Mouse (Mus musculus) ES-Bruce4 (cell line): Measurements from ENCODE around the gene Gm9821. TPM values are rescaled to one million over a fixed set of nuclear protein-coding genes. Genes with fewer than 3 reads are reported as not detected.

ENCODE experiments used
- H3K27ac ChIP-seq: 2 replicates; pipeline ENCODE4 v1.5.1; 2012; ENCODE audit warnings: low read length, inconsistent platforms; ENCODE audit not compliant: insufficient read depth
- H3K27me3 ChIP-seq: 2 replicates; pipeline ENCODE4 v1.6.1; 2012; ENCODE audit warnings: mild to moderate bottlenecking, low read length, inconsistent platforms; ENCODE audit not compliant: control insufficient read depth, poor library complexity, insufficient read depth, severe bottlenecking
- H3K36me3 ChIP-seq: 2 replicates; pipeline ENCODE4 v1.6.1; 2012; ENCODE audit warnings: inconsistent platforms, mild to moderate bottlenecking, low read length, moderate library complexity; ENCODE audit not compliant: control insufficient read depth, poor library complexity, insufficient read depth, severe bottlenecking
- H3K4me1 ChIP-seq: one replicate; pipeline ENCODE4 v1.8.1; 2011; ENCODE audit warnings: low read length; ENCODE audit not compliant: control insufficient read depth, insufficient read depth
- H3K4me3 ChIP-seq: 2 replicates; pipeline ENCODE4 v1.5.1; 2011; ENCODE audit warnings: low read depth, mild to moderate bottlenecking, low read length
- H3K9ac ChIP-seq: 2 replicates; pipeline ENCODE4 v1.6.1; 2012; ENCODE audit warnings: low read depth, mild to moderate bottlenecking, inconsistent platforms; ENCODE audit not compliant: poor library complexity, severe bottlenecking
- H3K9me3 ChIP-seq: replicated peaks from 2 replicates; pipeline ENCODE4 v1.6.1; 2012; ENCODE audit warnings: mild to moderate bottlenecking, low read length, inconsistent platforms; ENCODE audit not compliant: control insufficient read depth, poor library complexity, insufficient read depth, severe bottlenecking
- CTCF ChIP-seq: IDR thresholded peaks from one replicate; pipeline ENCODE4 v1.8.1; 2011; ENCODE audit warnings: low read depth, low read length
- EP300 ChIP-seq: IDR thresholded peaks from 2 replicates; pipeline ENCODE4 v1.6.1; 2011; ENCODE audit warnings: low read depth, low read length; ENCODE audit not compliant: insufficient read depth
- POLR2A ChIP-seq: IDR thresholded peaks from one replicate; pipeline ENCODE4 v1.8.1; 2011; ENCODE audit warnings: low read length; ENCODE audit not compliant: insufficient read depth
- polyA plus RNA-seq: library from polyadenylated mRNA; stranded (reverse); fragments of >200 nt; gene quantifications from 2 replicates; pipeline ENCODE4 v1.2.4, GENCODE M21; 2011; ENCODE audit warnings: low read depth; ENCODE audit not compliant: missing spikeins, insufficient read depth, insufficient read length

The Gm9821 gene
- polyA plus RNA-seq, 1 experiment, result not detected

- Histone ChIP-seq H3K27me3 (no peaks in the 10 kb centered on the region), H3K9ac (no peak overlapping the region), H3K4me1 (peaks cover 6% of the 10 kb centered on the region), H3K4me3 (no peak overlapping the region), H3K9me3 (no peaks in the 10 kb centered on the region), H3K27ac (no peak overlapping the region), H3K36me3 (0 out of 2 replicates have a peak, but pooled peaks cover 3% of the 10 kb centered on the region)
- no peak for TF ChIP-seq POLR2A
- TF ChIP-seq CTCF, result no peak
- no peak for TF ChIP-seq EP300
These were observed 9.3 kb upstream of the Gm9821 start for GRCm38 (mm10) chr2:91936154-91936553.

- no peaks in the 10 kb centered on the region for H3K9me3 ChIP-seq
- H3K4me1 ChIP-seq, result peaks cover 3% of the 10 kb centered on the region
- no peak overlapping the region for H3K4me3 ChIP-seq
- TF ChIP-seq CTCF (no peak), POLR2A (no peak), EP300 (no peak)
- 0 out of 2 replicates have a peak, but pooled peaks cover 3% of the 10 kb centered on the region for H3K36me3 ChIP-seq
- no peaks in the 10 kb centered on the region for H3K27me3 ChIP-seq
- no peak overlapping the region for H3K9ac ChIP-seq
- H3K27ac ChIP-seq, result no peak overlapping the region
These were observed 6.1 kb upstream of the Gm9821 start for GRCm38 (mm10) chr2:91939303-91939935.

- H3K4me3 ChIP-seq, result no peak overlapping the region
- TF ChIP-seq CTCF, result peak; percentile 39
- no peak for TF ChIP-seq EP300
- TF ChIP-seq POLR2A, result no peak
- no peaks in the 10 kb centered on the region for H3K36me3 ChIP-seq
These were observed 3.1 kb upstream of the Gm9821 start for GRCm38 (mm10) chr2:91942356-91942755.

GRCm38 (mm10) chr2:91944170-91944950, 1.1 kb upstream of the Gm9821 start:
- TF ChIP-seq POLR2A (no peak), CTCF (peak; percentile 98)
- no peaks in the 10 kb centered on the region for H3K4me1 ChIP-seq
- H3K9ac ChIP-seq, result no peak overlapping the region
- no peaks in the 10 kb centered on the region for H3K36me3 ChIP-seq
- no peaks in the 10 kb centered on the region for H3K9me3 ChIP-seq
- no peak overlapping the region for H3K27ac ChIP-seq
- H3K27me3 ChIP-seq, result no peaks in the 10 kb centered on the region
- H3K4me3 ChIP-seq, result no peak overlapping the region

More at GRCm38 (mm10) chr2:91942356-91942755, 3.1 kb upstream of the Gm9821 start:
- Histone ChIP-seq H3K4me1 (no peaks in the 10 kb centered on the region), H3K27ac (no peak overlapping the region), H3K9me3 (no peaks in the 10 kb centered on the region), H3K9ac (no peak overlapping the region), H3K27me3 (no peaks in the 10 kb centered on the region)

- TF ChIP-seq CTCF, result no peak
- TF ChIP-seq POLR2A, result no peak
- no peak for TF ChIP-seq EP300
- H3K27ac ChIP-seq, result no peak overlapping the region
- H3K9me3 ChIP-seq, result no peaks in the 10 kb centered on the region
- no peak overlapping the region for H3K4me3 ChIP-seq
- no peaks in the 10 kb centered on the region for H3K27me3 ChIP-seq
- H3K4me1 ChIP-seq, result no peaks in the 10 kb centered on the region
- H3K9ac ChIP-seq, result no peak overlapping the region
- H3K36me3 ChIP-seq, result no peaks in the 10 kb centered on the region
These were observed 1.3 kb downstream of the Gm9821 start for GRCm38 (mm10) chr2:91946836-91947235.
